Mouse (Mus musculus) gastrocnemius, postnatal 36 days (tissue): ENCODE results near the gene Nt5c3. TPM values are rescaled to one million over a fixed set of nuclear protein-coding genes. Genes with fewer than 3 reads are reported as not detected.

Experiments used
- DNase-seq, 2 experiments: peaks; one replicate each; pipeline ENCODE4 v3.0.0; 2022
- intact Hi-C: fragments of 180-260 bp; cut with DNase I; formaldehyde crosslinking; loops from one replicate; pipeline ENCODE4 v1.15.1; 2025
- total RNA-seq, 2 experiments: library from RNA; stranded (reverse); gene quantifications; 2 replicates each; pipeline ENCODE4 v1.2.3; 2021

Nt5c3 gene
- total RNA-seq, 2 experiments from 2014 or later, result 54.5 to 56.3 TPM

GRCm38 (mm10) chr6:56850315-56850714 lies 73.4 kb downstream of the Nt5c3 start:
- intact Hi-C loops, result loop anchor here (5.0 kb wide), 1 partner anchor 57 kb away; no protein-coding TSS in a partner anchor
- no peak for DNase-seq

- intact Hi-C loops, result no loop called here
- no peak for DNase-seq
Observed at GRCm38 (mm10) chr6:56848974-56849373, 74.8 kb downstream of the Nt5c3 start.

- intact Hi-C loops, result no loop called here
Observed at GRCm38 (mm10) chr6:56844365-56844764, 79.4 kb downstream of the Nt5c3 start.

GRCm38 (mm10) chr6:56843229-56843628 lies 80.5 kb downstream of the Nt5c3 start:
- DNase-seq, result no peak
- intact Hi-C loops, result no loop called here

More at GRCm38 (mm10) chr6:56844365-56844764, 79.4 kb downstream of the Nt5c3 start:
- no peak for DNase-seq

GRCm38 (mm10) chr6:56837621-56838020 lies 86.1 kb downstream of the Nt5c3 start:
- intact Hi-C loops, result no loop called here
- no peak for DNase-seq

- no peak for DNase-seq
- intact Hi-C loops, result no loop called here
Observed at GRCm38 (mm10) chr6:56837166-56837565, 86.6 kb downstream of the Nt5c3 start.

- intact Hi-C loops, result no loop called here
- no peak for DNase-seq
Observed at GRCm38 (mm10) chr6:56835532-56835931, 88.2 kb downstream of the Nt5c3 start.

GRCm38 (mm10) chr6:56834769-56835168 lies 89.0 kb downstream of the Nt5c3 start:
- no peak for DNase-seq
- intact Hi-C loops, result no loop called here

- intact Hi-C loops, result no loop called here
Observed at GRCm38 (mm10) chr6:56832830-56833229, 90.9 kb downstream of the Nt5c3 start.

GRCm38 (mm10) chr6:56832407-56832796 lies 91.3 kb downstream of the Nt5c3 start:
- intact Hi-C loops, result no loop called here
- DNase-seq, result peak in 1 of 2 experiments; percentile 24

More at GRCm38 (mm10) chr6:56832830-56833229, 90.9 kb downstream of the Nt5c3 start:
- DNase-seq, result no peak

Other genes with a start within 250 kb of the Nt5c3 start
- gene Lsm5, start 219.2 kb downstream of the Nt5c3 start, total RNA-seq, result 10 to 100 TPM; 12.1 to 14.8 TPM
- 1 to 10 TPM; 2.7 to 4.0 TPM for gene Avl9, start 209.0 kb downstream of the Nt5c3 start, total RNA-seq
- 10 to 100 TPM; 19.3 to 21.0 TPM for gene Kbtbd2, start 126.1 kb downstream of the Nt5c3 start, total RNA-seq
- 10 to 100 TPM; 44.4 to 48.4 TPM for gene Fkbp9, start 91.9 kb downstream of the Nt5c3 start, total RNA-seq
- gene Vmn1r4, start 83 bp upstream of the Nt5c3 start, total RNA-seq, result under 1 TPM in 1 of 2 experiments, not detected in 1; 0.25 TPM
- gene Vmn1r5, start 46.3 kb upstream of the Nt5c3 start, total RNA-seq, result not detected
- not detected for gene Vmn1r6, start 73.3 kb upstream of the Nt5c3 start, total RNA-seq
- gene Vmn1r7, start 101.4 kb upstream of the Nt5c3 start, total RNA-seq, result not detected
- not detected for gene Vmn1r8, start 108.4 kb upstream of the Nt5c3 start, total RNA-seq
- gene Vmn1r9, start 142.9 kb upstream of the Nt5c3 start, total RNA-seq, result not detected
- not detected for gene Vmn1r10, start 185.5 kb upstream of the Nt5c3 start, total RNA-seq
- gene Vmn1r11, start 209.5 kb upstream of the Nt5c3 start, total RNA-seq, result not detected
- not detected for gene Vmn1r12, start 233.0 kb upstream of the Nt5c3 start, total RNA-seq